Mouse (Mus musculus) kidney, postnatal 0 days (tissue): ENCODE results near the gene Bcl11b. TPM values are rescaled to one million over a fixed set of nuclear protein-coding genes. Genes with fewer than 3 reads are reported as not detected.
A peak's percentile ranks its signal among the peaks of the same experiment; 100 is the strongest.

Source experiments
- ATAC-seq: fragments of 200-750 bp; cut with Nextera tagmentation; replicated peaks from 2 replicates; pipeline ENCODE4 v1.8.0; 2017; ENCODE audit warnings: low read depth, moderate number of reproducible peaks, moderate TSS enrichment, moderate library complexity; ENCODE audit not compliant: low FRiP score
- DNase-seq: peaks from one replicate; pipeline ENCODE4 v3.0.0-alpha.2; 2016; ENCODE audit warnings: low spot score
- H3K27ac ChIP-seq: fragments of 300-500 bp; sonication (generic); 2 replicates; pipeline ENCODE4 v1.5.1; 2014; ENCODE audit warnings: mild to moderate bottlenecking
- H3K27me3 ChIP-seq: fragments of 300-500 bp; sonication (generic); 2 replicates; pipeline ENCODE4 v1.6.1; 2014; ENCODE audit warnings: low read length, mixed read lengths; ENCODE audit not compliant: insufficient read depth
- H3K36me3 ChIP-seq: fragments of 300-500 bp; sonication (generic); 2 replicates; pipeline ENCODE4 v1.6.1; 2014; ENCODE audit warnings: low read length, mixed read lengths; ENCODE audit not compliant: insufficient read depth
- H3K4me1 ChIP-seq: fragments of 300-500 bp; sonication (generic); replicated peaks from 2 replicates; pipeline ENCODE4 v1.6.1; 2014; ENCODE audit warnings: antibody characterized with exemption, low read length, mixed read lengths; ENCODE audit not compliant: insufficient read depth
- H3K4me2 ChIP-seq: fragments of 300-500 bp; sonication (generic); 2 replicates; pipeline ENCODE4 v1.6.1; 2014; ENCODE audit warnings: mild to moderate bottlenecking, low read length, moderate library complexity, mixed read lengths
- H3K4me3 ChIP-seq: fragments of 300-500 bp; sonication (generic); replicated peaks from 2 replicates; pipeline ENCODE4 v1.5.1; 2014; ENCODE audit warnings: low read depth, low read length
- H3K9ac ChIP-seq: fragments of 300-500 bp; sonication (generic); 2 replicates; pipeline ENCODE4 v1.6.1; 2014; ENCODE audit warnings: low read depth, low read length
- H3K9me3 ChIP-seq: fragments of 300-500 bp; sonication (generic); replicated peaks from 2 replicates; pipeline ENCODE4 v1.6.1; 2016; ENCODE audit warnings: low read length, inconsistent platforms, mixed read lengths
- CTCF ChIP-seq: IDR thresholded peaks from 2 replicates; pipeline ENCODE4 v1.5.1; 2016; ENCODE audit warnings: antibody characterized with exemption, low read depth, mild to moderate bottlenecking, moderate library complexity
- WGBS: fragments of 180-500 bp; shearing (Covaris S2); extraction: QIAGEN DNeasy Blood & Tissue Kit; methylation state at CpG from one replicate; pipeline ENCODE4 v1.1.7; 2014; 5-methylcytosine and 5-hydroxymethylcytosine counted together
- polyA plus RNA-seq: library from polyadenylated mRNA; unstranded; fragments of >200 nt; fragmentation: Nextera tagmentation; extraction: Ambion mirVana; gene quantifications from 2 replicates; pipeline ENCODE4 v1.2.1, GENCODE M21; 2015

The Bcl11b gene
- polyA plus RNA-seq, 1 experiment from 2014 or later: 2.2 TPM

GRCm38 (mm10) chr12:107962852-107963251 lies 40.5 kb downstream of the Bcl11b start:
- Histone ChIP-seq H3K27me3 (no peaks in the 10 kb centered on the region), H3K4me2 (no peak overlapping the region), H3K27ac (no peak overlapping the region), H3K4me1 (no peaks in the 10 kb centered on the region; the same call in 1 of the 2 replicates), H3K4me3 (no peak overlapping the region), H3K9me3 (no peaks in the 10 kb centered on the region), H3K36me3 (no peaks in the 10 kb centered on the region), H3K9ac (no peak overlapping the region)
- 30% methylated on average over 7 of the region's 7 CpGs for WGBS
- ATAC-seq (no peak), DNase-seq (no peak)
- no peak for TF ChIP-seq CTCF

GRCm38 (mm10) chr12:107961843-107962242 lies 41.6 kb downstream of the Bcl11b start:
- H3K9me3 ChIP-seq: no peaks in the 10 kb centered on the region
- H3K36me3 ChIP-seq: no peaks in the 10 kb centered on the region
- H3K4me3 ChIP-seq: no peak overlapping the region
- H3K4me2 ChIP-seq: no peak overlapping the region
- no peaks in the 10 kb centered on the region for H3K27me3 ChIP-seq
- no peak for ATAC-seq
- WGBS: 43% methylated on average over 15 of the region's 15 CpGs
- no peak for DNase-seq
- TF ChIP-seq CTCF: no peak
- no peak overlapping the region for H3K27ac ChIP-seq
- no peak overlapping the region for H3K9ac ChIP-seq
- H3K4me1 ChIP-seq: no peaks in the 10 kb centered on the region; the same call in 1 of the 2 replicates

DNA sequence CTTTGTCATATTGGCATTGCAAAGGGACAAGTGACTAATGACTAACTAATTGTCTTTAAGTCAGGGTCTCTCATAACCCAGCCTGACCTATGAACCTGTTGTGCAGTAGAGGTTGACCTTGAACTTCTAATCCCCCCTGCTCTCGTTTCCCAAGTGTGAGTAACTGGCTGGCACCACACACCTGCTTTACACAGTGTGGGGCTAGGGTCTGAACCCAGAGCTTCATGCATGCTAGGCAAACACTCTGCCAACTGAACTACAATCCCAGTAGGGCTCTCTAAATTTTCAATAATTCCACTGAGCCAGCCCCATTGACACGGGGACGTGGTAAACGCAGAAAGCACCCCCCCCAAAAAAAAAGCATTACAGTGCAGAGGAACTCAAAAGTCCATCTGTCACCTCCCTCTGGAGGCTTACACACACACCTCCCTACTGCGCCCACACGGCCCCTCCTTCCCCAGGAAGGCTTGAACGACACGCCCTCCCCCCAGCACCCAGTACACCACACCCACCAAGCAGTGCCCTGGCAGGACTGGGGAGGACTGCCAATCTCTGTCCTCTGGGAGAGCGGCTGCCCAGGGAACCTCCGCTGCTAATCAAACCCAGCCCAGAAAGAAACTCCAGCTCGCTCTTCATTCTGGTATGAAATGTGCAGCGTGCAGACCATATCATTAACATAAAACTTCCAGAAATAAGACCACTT lies 42.5 kb downstream of the Bcl11b start:
- WGBS: 21% methylated on average over 12 of the region's 12 CpGs
- peak; percentile 70 for ATAC-seq
- no peak overlapping the region for H3K4me2 ChIP-seq

DNA sequence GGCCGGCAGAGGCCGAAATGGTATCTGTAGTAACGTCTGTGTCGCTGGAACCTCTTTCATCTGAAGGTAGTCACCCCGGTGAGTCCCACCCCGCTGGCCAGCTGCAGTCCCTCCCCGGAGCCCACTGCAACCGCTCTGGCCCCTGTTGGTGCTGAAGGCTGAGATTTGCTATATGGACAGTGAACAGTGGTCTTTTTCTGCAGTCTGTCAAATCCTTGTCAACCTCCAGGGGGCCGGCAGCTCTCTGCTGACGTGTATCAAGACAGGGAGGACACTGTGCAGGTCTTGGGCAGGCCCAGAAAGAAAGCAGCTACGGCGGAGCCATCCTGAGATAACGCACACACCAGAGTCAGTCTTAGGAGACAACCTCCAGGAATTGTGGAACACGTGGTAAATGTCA lies 43.0 kb downstream of the Bcl11b start:
- no peak overlapping the region for H3K4me2 ChIP-seq
- H3K27ac ChIP-seq: no peak overlapping the region
- peak; percentile 33; the same call in 1 of the 2 replicates for TF ChIP-seq CTCF
- H3K27me3 ChIP-seq: no peaks in the 10 kb centered on the region
- 59% methylated on average over 14 of the region's 14 CpGs for WGBS
- H3K36me3 ChIP-seq: no peaks in the 10 kb centered on the region
- no peak overlapping the region for H3K9ac ChIP-seq
- no peaks in the 10 kb centered on the region for H3K9me3 ChIP-seq
- ATAC-seq: no peak
- no peak overlapping the region for H3K4me3 ChIP-seq
- no peaks in the 10 kb centered on the region; the same call in 1 of the 2 replicates for H3K4me1 ChIP-seq
- no peak for DNase-seq

More for the DNA sequence above, 42.5 kb downstream of the Bcl11b start:
- no peak for DNase-seq
- no peaks in the 10 kb centered on the region for H3K27me3 ChIP-seq
- H3K4me1 ChIP-seq: no peaks in the 10 kb centered on the region; the same call in 1 of the 2 replicates
- H3K9me3 ChIP-seq: no peaks in the 10 kb centered on the region
- no peak overlapping the region for H3K27ac ChIP-seq
- no peaks in the 10 kb centered on the region for H3K36me3 ChIP-seq
- TF ChIP-seq CTCF: no peak
- H3K4me3 ChIP-seq: no peak overlapping the region
- no peak overlapping the region for H3K9ac ChIP-seq

DNA sequence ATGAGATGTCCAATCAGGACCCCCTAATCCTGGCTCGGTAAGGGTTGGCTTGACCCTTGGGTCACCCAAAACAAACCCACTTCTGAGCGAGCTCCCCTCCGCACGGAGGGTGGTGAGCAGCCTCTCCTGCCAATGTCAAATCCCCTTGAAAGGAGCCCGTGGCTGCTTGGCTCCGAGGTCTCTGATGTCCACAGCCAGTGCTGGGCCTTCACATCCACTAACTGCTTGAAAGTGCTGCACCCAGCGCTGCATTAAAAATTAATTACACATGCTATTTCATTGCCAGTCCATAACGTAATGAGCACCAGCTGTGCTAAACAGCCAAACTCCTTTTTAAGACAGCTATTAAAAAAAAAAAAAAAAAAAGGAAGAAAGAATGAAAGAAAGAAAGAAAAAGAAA lies 43.5 kb downstream of the Bcl11b start:
- TF ChIP-seq CTCF: no peak
- Histone ChIP-seq H3K36me3 (no peaks in the 10 kb centered on the region), H3K4me1 (no peaks in the 10 kb centered on the region; the same call in 1 of the 2 replicates), H3K27ac (no peak overlapping the region), H3K9ac (no peak overlapping the region), H3K4me2 (no peak overlapping the region), H3K9me3 (no peaks in the 10 kb centered on the region), H3K27me3 (no peaks in the 10 kb centered on the region), H3K4me3 (no peak overlapping the region)
- no peak for DNase-seq
- no peak for ATAC-seq
- WGBS: 50% methylated on average over 8 of the region's 8 CpGs

DNA sequence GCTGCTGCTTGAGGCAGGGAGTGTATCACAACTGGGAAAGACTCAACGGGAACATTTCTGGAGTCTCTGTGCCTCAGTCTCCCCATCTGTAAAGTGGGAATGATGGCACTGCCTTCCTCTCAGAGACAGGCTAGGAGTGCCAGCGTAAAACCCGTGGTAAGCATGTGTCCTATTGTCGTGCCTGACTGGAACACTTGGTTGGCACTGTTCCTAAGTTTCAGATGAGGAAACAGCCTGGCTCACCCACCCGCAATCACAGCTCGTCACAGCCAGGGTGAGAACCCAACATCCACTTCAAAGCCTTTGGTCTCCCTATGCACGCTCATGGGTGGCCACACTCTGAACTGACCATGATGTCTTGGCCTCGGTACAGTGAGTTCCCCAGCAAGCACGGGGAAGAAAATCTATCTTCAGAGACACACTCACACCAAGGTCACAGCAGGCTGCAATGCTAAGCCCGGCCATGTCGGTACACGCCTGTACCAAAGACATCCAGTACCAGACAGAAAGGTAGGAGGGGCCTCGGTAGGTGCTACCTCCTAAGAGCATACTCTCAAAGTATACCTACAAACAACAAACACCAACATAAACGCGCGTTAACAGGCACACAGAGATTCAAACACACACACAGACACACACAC lies 50.2 kb downstream of the Bcl11b start:
- no peaks in the 10 kb centered on the region for H3K27me3 ChIP-seq
- DNase-seq: no peak
- H3K27ac ChIP-seq: no peak overlapping the region
- H3K9me3 ChIP-seq: no peaks in the 10 kb centered on the region
- H3K9ac ChIP-seq: no peak overlapping the region
- ATAC-seq: no peak
- no peaks in the 10 kb centered on the region for H3K36me3 ChIP-seq
- H3K4me2 ChIP-seq: peak overlapping the region; percentile 53
- H3K4me3 ChIP-seq: no peak overlapping the region; the same call in 1 of the 2 replicates
- H3K4me1 ChIP-seq: 0 out of 2 replicates have a peak, but pooled peaks cover 15% of the 10 kb centered on the region
- WGBS: 76% methylated on average over 16 of the region's 16 CpGs
- no peak for TF ChIP-seq CTCF
